Mouse (Mus musculus) heart, embryonic 10.5 days (tissue): Measurements from ENCODE around the gene Sh3bgr. TPM values are rescaled to one million over a fixed set of nuclear protein-coding genes. Genes with fewer than 3 reads are reported as not detected.

Experiments
- DNase-seq: peaks from one replicate; pipeline ENCODE4 v3.0.0-alpha.2; 2017; ENCODE audit warnings: low spot score
- H3K27ac ChIP-seq: fragments of 300-500 bp; sonication (generic); 2 replicates; pipeline ENCODE4 v1.5.1; 2016; ENCODE audit warnings: mild to moderate bottlenecking
- H3K27me3 ChIP-seq: fragments of 300-500 bp; sonication (generic); 2 replicates; pipeline ENCODE4 v1.6.1; 2016; ENCODE audit warnings: mild to moderate bottlenecking; ENCODE audit not compliant: poor library complexity, insufficient read depth, severe bottlenecking
- H3K36me3 ChIP-seq: fragments of 300-500 bp; sonication (generic); 2 replicates; pipeline ENCODE4 v1.6.1; 2016; ENCODE audit warnings: mild to moderate bottlenecking, moderate library complexity
- H3K4me1 ChIP-seq: fragments of 300-500 bp; sonication (generic); 2 replicates; pipeline ENCODE4 v1.6.1; 2016; ENCODE audit warnings: mild to moderate bottlenecking
- H3K4me3 ChIP-seq: fragments of 300-500 bp; sonication (generic); 2 replicates; pipeline ENCODE4 v1.5.1; 2016; ENCODE audit warnings: mild to moderate bottlenecking, moderate library complexity
- H3K9me3 ChIP-seq: fragments of 300-500 bp; sonication (generic); 2 replicates; pipeline ENCODE4 v1.6.1; 2016; ENCODE audit warnings: mild to moderate bottlenecking, moderate library complexity
- WGBS: fragments of 180-500 bp; shearing (Covaris S2); methylation state at CpG from one replicate; pipeline ENCODE4 v1.1.7; 2016; 5-methylcytosine and 5-hydroxymethylcytosine counted together
- polyA plus RNA-seq: library from polyadenylated mRNA; unstranded; fragments of >200 nt; fragmentation: Nextera tagmentation; extraction: Ambion mirVana; gene quantifications from 2 replicates; pipeline ENCODE4 v1.2.1, GENCODE M21; 2016

The Sh3bgr gene
- polyA plus RNA-seq, 1 experiment from 2014 or later, result 465 TPM

DNA sequence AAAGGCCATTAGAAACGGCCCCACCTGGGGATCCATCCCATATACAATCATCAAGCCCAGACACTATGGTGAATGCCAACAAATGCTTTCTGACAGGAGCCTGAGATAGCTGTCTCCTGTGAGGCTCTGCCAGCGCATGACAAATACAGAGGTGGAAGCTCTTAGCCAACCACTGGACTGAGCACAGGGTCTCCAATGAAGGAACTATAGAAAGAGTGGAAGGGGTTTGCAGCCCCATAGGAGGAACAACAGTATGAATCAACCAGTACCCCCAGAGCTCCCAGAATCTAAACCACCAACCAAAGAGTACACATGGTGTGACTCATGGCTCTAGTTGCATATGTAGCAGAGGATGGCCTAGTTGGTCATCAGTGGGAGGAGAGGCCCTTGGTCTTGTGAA, 71.5 kb downstream of the Sh3bgr start:
- no peaks in the 10 kb centered on the region for H3K36me3 ChIP-seq
- no peaks in the 10 kb centered on the region for H3K27me3 ChIP-seq
- WGBS, result 77% methylated on average over 2 of the region's 2 CpGs
- peak; percentile 52 for DNase-seq
- H3K4me3 ChIP-seq, result no peak overlapping the region
- H3K27ac ChIP-seq, result no peak overlapping the region
- no peaks in the 10 kb centered on the region for H3K9me3 ChIP-seq
- H3K4me1 ChIP-seq, result no peaks in the 10 kb centered on the region

DNA sequence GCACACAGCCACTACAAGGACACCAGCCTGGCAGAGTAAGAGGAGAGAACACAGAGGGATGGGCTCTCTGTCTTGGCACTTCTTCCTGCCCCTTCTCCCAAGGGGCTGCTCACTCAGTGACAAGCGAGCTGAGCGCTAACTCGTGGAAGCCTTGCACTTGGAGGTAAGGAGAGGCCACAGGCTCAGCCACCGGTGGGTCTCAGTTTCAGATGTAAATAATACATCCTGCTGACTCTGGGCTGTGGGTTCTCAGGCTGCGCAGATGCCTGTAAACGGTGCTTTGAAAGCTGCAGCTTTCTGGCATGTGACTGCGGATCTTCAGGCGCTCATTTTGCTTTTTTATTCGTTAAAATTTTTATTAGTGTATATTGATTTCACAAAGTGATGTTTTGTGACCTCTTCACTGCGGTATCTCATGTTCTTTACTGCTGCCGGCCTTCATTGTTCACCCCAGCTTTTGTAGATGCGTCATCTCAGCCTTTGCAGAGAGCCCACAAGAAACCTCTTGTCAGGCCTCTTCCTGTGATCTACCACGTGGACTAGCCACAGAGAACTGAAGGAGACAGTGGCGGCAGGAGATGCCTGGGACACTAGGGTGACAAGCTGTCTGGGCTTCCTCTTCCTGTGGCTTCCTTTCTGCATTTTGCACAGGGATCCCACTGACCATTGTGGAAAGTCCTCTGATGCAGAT, 72.8 kb downstream of the Sh3bgr start:
- Histone ChIP-seq H3K4me3 (no peak overlapping the region), H3K36me3 (no peaks in the 10 kb centered on the region), H3K4me1 (no peaks in the 10 kb centered on the region), H3K9me3 (no peaks in the 10 kb centered on the region), H3K27me3 (no peaks in the 10 kb centered on the region), H3K27ac (no peak overlapping the region)
- 63% methylated on average over 14 of the region's 14 CpGs for WGBS
- DNase-seq, result peak; percentile 54

GRCm38 (mm10) chr16:96276596-96276995, 76.3 kb downstream of the Sh3bgr start:
- H3K4me3 ChIP-seq, result no peak overlapping the region
- no peaks in the 10 kb centered on the region for H3K9me3 ChIP-seq
- H3K36me3 ChIP-seq, result no peaks in the 10 kb centered on the region
- WGBS, result 60% methylated on average over 3 of the region's 3 CpGs
- H3K27ac ChIP-seq, result no peak overlapping the region
- peak; percentile 61 for DNase-seq
- H3K4me1 ChIP-seq, result peaks cover 12% of the 10 kb centered on the region; the same call in 1 of the 2 replicates
- H3K27me3 ChIP-seq, result peaks cover 34% of the 10 kb centered on the region

Other genes starting within 250 kb of the Sh3bgr start
- 91.6 and 122 TPM in 2 replicates for gene Psmg1, start 209.5 kb upstream of the Sh3bgr start, polyA plus RNA-seq
- 89.2 and 93.6 TPM in 2 replicates for gene Brwd1, start 117.9 kb upstream of the Sh3bgr start, polyA plus RNA-seq
- 554 and 714 TPM in 2 replicates for gene Hmgn1, start 72.7 kb upstream of the Sh3bgr start, polyA plus RNA-seq
- gene Wrb, start 55.0 kb upstream of the Sh3bgr start, polyA plus RNA-seq, result 94.3 and 111 TPM in 2 replicates
- 1.3 TPM in 2 replicates for gene Lca5l, start 8.2 kb upstream of the Sh3bgr start, polyA plus RNA-seq
- gene B3galt5, start 35.4 kb downstream of the Sh3bgr start, polyA plus RNA-seq, result 0.04 TPM in 1 of 2 replicates, not detected in the other
- gene Itgb2l, start 243.2 kb downstream of the Sh3bgr start, polyA plus RNA-seq, result not detected in 2 replicates